Mouse (Mus musculus): ENCODE data around the gene Syce2. TPM values are rescaled to one million over a fixed set of nuclear protein-coding genes. Genes with fewer than 3 reads are reported as not detected.
"Not testable (repeated sequence)": the region's sequence is repeated elsewhere in the genome, so short reads cannot be mapped to it uniquely, and the experiment has no call there.

Gene Syce2
- total RNA-seq (2014; fragmentation: Nextera tagmentation), result 101 and 135 TPM in 2 replicates
- total RNA-seq (2017), result 98.9 and 102 TPM in 2 replicates

DNA sequence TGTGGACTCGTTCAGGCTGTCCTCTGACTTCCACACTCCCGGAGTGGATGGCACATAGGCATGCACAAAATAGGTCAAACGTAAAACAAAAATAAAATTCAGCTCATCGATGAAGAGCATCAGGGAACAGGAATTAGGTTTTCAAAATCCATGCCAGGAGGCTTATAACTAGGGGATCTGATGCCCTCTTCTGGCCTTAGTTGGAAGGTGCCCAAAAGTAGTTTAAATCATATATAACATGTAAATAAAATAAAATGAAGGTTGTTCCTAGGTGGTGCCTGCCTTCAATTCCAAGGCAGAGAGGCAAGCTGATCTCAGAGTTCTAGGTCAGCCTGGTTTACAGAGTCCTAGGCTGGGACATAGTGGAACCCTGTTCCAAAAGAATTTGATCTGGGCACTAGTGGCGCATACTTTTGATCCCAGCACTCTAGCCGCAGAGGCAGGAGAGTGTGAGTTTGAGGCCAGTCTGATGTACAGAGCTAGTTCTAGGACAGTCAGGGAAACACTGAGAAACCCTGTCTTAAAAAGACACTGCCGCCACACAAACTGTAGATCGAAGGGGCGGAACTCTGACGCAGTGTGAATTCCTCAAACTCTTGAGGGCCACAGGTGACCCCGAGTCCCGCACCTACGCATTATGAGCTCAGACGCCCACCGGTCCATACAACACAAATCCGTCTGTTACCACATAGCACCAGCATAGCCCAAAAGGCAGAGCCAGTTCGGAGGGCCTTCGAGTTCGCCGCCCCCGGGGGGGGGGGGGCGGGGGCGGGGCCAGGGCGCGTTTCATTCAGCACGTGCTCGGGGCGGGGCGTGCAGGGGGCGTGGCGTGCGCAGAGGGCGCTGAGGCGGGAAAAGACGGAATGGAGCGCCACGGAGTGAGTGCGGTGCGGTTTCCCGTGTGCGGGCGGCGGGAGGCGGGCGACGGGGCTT, at the start of gene Syce2:
TSS of gene Syce2 (plus strand) at position 736 of the 933 bp plus-strand sequence.
- peak; percentile 61 for ATAC-seq (replicated peaks; ENCODE audit: low FRiP score, low TSS enrichment, poor library complexity, severe bottlenecking)

DNA sequence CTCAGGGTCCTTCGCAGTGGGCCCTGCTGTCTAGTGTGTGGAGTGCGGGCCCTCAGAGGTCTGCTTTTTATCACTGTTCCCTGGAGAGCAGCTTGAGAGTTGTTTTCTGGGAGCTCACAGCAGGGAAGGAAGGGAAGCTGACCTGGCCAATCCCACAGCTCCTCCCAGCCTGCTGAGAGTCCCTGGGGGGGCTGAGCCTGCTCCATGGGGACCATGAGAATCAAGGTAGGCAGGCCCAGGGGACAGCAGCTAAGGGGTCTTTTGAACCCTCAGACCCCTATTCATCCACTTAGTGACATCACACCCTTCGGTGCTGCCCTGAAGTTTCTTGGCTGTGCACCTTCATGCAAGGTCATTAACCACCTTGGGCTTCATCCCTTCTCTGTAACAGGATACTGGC, 49.2 kb upstream of the Syce2 start, which contains the start of gene Dand5:
TSS of gene Dand5 (minus strand) at position 101 of the 400 bp plus-strand sequence.
- ATAC-seq (replicated peaks; ENCODE audit: low FRiP score, low TSS enrichment, poor library complexity, severe bottlenecking), result no peak

DNA sequence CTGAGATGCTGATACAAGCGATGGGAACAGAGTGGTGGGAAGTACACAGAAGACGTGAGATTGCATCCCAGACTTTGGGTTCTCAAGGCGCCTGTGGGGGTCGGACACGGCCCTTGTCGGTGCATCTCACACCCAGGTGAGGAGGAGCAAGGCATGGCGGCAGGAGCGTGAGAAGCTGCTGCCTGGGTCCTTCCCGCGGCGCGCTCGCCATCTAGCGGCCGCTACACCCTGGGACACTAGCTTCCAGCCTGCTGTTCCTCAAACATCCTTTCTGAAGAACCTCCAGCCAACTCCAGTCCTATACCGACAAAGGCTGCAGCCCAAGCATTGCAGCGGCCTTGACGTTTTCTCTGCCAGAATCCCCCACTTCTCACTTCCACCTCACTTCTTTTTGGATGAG, 48.3 kb upstream of the Syce2 start:
- peak; percentile 88 for ATAC-seq (replicated peaks; ENCODE audit: low FRiP score, low TSS enrichment, poor library complexity, severe bottlenecking)

DNA sequence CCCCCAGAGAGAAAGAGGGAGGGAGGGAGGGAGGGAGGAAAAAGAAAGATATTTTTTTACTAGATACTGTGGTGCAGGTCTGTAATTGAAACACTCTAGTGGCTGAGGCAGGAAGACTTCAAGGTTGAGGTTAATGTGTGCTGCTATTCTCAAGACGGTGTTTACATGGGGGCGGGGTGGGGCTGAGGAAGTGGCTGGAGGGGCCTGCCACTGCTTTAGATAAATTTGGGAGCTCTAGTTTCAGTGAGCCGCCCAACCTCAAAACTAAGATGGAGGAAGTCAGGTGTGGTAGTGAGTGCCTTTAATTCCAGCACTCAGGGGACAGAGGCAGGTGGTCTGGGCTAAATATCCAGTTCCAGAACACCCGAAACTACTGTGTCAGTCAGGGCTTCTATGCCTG, 46.3 kb upstream of the Syce2 start:
- ATAC-seq (replicated peaks; ENCODE audit: low FRiP score, low TSS enrichment, poor library complexity, severe bottlenecking), result no peak

DNA sequence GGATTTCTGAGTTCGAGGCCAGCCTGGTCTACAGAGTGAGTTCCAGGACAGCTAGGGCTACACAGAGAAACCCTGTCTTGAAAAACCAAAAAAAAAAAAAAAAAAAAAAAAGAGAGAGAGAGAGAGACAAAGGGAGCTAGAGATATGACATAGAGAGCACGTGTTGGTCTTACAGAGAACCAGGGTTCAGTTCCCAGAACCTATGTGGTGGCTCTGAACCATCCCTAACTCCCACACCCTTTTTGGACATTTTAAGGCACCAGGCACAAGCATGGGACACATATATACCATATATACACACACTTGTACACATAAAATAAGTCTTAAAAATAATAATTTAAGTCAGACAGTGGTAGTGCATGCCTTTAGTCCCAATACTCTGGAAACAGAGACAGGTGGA, 45.4 kb upstream of the Syce2 start:
- not testable (repeated sequence) for ATAC-seq (replicated peaks; ENCODE audit: low FRiP score, low TSS enrichment, poor library complexity, severe bottlenecking)

DNA sequence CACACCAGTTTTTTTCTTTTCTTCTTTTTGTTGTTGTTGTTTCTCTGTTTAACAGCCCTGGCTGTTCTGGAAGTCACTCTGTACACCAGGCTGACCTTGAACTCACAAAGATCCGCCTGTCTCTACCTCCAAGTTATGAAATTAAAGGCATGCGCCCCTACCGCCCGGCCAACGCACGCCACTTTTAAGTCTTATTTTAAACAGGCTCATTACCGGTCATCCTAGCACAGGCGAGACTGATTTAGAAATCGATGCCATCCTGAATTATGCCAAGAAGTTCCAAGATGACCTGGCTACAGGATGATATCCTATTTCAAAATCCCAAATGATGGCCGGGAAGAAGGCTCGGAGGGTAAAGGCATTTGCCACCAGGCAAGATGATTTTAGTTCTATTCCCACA, 40.4 kb upstream of the Syce2 start, which contains the start of gene Gadd45gip1:
TSS of gene Gadd45gip1 (plus strand) at position 33 of the 400 bp plus-strand sequence.
- ATAC-seq (replicated peaks; ENCODE audit: low FRiP score, low TSS enrichment, poor library complexity, severe bottlenecking), result 0 out of 2 replicates have a peak, but pooled peaks have one; percentile 69

DNA sequence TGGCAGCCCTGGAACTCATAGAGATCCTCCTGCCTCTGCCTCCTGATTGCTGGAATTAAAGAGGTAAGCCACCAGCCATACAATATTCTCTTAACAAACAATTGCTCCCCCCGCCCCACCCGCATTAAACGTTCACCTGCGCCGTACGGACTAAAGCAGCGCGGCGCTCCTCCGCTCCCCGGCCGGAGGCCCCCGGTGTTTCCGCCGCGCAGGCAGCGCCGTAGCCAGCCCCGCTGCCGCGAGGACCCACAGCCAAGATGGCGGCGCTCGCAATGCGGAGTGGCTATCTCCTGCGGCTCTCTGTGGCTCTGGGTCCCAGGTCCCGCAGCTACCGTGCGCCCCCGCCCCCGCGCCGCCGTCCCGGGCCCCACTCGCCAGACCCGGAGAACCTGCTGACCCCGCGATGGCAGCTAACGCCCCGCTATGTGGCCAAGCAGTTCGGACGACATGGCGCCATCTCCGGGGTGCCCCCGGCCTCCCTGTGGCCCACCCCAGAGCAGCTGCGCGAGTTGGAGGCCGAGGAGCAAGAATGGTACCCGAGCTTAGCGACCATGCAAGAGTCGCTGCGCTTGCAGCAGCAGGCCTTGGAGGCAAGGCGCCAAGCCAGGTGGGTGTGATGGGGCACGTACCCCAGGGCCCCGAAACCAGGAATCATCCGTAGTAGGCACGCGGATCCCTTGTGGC, 39.7 kb upstream of the Syce2 start:
- ATAC-seq (replicated peaks; ENCODE audit: low FRiP score, low TSS enrichment, poor library complexity, severe bottlenecking), result peak; percentile 54

DNA sequence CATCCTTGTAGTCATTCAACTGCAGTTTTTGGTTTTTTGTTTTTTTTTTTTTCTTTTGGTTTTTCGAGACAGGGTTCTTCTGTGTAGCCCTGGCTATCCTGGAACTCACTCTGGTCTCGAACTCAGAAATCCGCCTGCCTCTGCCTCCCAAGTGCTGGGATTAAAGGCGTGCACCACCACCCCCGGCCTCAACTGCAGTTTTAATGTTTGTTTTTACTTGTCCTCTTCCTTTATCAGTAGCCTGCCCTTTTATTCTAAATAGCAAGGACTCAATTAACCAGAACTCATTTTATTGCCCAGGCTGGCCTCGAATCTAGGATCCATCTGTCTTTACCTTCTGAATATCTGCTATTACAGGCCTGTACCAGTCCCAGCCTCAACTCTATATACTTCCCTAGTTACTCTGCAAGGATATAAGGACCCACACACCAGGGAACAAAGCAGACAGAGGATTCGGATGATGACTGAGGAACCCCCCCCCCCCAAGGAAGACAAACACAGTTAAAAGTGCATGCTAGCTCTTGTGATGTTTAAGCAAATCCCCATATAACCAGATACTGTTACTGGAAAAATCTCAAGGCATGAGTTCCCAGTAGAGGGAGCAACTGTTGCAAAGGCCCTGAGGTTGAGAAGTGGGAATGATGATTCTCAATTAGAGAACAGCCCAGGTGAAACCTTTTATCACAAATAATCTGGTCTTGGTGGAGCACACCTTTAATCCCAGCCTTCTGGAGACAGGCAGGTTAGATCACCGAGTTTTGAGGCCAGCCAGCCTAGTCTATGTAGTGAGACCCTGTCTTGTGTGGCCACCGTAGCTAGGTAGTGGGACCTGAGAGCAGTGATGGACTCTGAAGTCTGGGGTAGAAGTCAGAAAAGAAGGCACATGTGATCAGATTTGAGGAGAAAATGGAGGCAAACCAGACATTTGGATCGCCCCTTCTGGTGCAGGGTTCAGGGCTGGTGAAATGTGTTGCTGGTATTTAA, 38.9 kb upstream of the Syce2 start:
- ATAC-seq (replicated peaks; ENCODE audit: low FRiP score, low TSS enrichment, poor library complexity, severe bottlenecking), result no peak

DNA sequence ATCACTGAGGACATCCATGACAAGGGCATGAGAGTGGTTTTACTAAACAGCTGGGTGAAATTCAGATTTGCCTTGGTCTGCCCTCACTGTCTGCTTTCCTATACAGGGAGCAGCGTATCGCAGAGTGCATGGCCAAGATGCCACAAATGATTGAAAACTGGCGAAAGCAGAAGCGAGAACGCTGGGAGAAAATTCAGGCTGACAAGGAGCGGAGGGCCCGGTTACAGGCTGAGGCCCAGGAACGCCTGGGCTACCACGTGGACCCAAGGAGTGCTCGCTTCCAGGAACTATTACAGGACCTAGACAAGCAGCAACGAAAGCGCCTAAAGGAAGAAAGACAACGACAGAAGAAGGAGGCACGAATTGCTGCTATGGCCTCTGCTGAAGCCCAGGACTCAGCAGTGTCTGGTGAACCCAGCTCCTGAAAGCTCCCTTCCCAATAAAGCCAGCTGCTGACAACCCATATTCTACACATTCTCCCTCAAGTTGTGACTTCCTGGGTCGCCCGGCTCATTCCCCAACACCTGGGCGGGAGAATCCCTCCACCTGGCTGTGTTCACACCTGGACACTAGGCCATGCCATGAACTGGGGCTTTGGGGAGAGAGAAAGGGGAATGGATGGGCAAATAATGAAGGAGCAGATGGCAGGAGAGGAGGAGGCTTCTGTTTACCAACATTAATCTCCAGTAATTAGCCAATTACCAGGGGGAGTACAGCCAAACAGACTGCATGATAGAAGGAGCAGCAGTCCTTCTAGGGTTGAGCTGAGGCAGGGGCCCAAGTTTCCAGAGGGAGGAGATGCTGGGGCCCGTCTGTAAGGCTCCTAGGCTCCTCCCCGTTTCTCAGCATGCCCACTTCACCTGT, 37.7 kb upstream of the Syce2 start:
- no peak for ATAC-seq (replicated peaks; ENCODE audit: low FRiP score, low TSS enrichment, poor library complexity, severe bottlenecking)

DNA sequence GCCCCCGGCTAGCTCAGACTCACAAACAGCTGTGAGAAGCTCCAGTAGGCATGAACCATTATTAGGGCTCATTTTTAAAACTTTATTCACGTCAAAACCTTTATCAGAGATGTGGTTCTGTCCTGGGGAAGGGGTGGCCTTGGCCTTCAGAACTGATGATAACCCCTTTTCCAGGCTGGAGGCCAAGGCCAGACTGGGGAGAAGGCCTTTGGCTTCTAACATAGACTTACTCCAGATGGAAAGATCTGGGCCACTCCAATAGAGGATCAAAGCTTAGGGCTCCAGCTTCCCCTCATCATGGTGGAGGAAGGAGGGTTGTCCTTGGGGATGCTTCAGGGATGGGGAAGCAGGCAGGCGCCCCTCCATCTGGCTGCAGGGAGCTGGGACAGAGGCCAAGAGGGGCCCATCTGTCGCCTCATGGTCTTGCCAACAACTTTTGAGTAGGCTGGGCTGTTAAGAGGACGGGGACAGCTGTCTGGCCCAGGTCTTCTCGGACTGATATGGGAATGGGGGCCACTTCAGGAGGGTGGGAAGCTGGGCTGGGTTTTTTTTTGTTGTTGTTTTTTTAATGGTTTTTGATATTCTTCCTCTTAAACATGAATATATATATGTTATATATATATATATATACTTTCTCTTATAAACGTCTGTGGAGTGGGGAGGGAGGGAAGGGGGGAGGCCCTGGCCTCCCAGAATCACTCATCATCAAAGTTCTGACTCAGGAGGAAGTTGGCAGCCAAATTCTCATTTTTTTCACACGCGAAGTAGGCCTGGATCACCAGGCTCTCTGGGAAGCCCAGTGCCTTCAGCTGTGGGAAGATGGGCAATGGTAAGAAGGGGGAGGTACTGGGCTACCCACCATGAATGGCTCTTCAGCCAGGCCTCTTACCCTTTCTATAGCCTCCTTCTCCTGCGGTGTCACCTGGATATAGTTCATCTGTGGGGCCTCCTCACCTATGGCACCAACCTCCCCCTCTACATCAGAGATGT, 36.8 kb upstream of the Syce2 start:
- no peak for ATAC-seq (replicated peaks; ENCODE audit: low FRiP score, low TSS enrichment, poor library complexity, severe bottlenecking)

DNA sequence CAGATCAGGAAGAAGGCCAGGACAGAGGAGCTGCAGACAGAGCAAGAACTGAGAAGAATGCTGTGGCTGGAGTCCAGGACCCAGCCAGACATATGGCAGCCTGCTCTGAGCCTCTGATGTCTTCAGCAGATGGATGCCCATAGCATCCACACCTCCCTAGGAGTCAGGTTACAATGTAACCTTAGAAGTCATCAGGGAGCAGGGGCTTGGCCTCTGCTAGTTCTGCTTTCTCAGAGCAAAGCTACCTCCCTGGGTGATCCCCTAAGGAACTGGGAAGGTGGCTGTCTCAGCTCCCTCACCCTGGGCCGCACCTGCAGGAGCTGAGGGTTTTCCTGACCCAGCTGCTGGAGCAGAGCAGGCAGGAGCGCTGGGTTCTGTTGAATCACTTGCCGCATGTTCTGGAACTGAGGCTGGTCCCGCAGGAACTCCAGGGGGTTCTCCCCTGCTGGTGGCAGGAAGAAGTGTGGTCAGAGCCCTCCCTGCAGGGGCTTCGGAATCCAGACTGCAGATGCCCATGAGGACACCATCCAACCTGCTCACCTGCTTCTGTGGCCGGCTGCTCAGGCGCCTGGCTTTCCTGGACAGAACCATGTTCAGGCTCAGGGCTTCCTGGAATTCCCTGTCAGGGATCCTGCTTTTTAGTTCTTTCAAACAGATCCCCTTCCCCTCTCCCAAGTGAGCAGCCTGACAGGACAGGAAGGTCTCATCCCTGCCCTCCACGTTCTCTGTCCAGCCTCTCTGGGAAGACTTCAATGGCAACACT, 34.6 kb upstream of the Syce2 start:
- no peak for ATAC-seq (replicated peaks; ENCODE audit: low FRiP score, low TSS enrichment, poor library complexity, severe bottlenecking)

DNA sequence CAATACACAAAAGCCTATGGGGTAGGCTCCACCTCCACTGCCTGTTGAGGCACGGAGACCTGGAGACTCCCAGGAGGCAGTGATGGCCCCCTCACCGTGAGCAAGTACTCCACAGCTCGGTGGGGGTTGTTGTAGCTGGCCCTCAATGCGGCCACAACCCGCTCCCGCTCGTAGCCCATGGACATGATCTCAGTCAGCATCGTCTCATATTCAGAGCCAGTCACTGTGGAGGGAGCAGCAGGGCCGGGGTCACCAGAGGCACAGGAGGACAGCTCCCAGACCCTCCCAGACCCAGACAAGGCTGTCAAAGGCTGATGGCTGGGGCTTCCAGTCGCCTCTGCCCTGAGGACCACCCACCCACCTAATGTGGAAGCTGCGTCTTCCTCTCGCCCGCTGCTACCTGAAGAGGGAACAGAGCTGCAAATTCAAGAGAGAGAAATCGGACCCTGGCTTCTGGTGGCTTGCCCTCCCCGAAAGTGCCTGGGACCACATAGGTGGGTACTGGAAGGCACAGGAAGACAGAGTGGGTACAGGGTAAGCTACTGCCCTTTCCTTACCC, 33.9 kb upstream of the Syce2 start:
- no peak for ATAC-seq (replicated peaks; ENCODE audit: low FRiP score, low TSS enrichment, poor library complexity, severe bottlenecking)

DNA sequence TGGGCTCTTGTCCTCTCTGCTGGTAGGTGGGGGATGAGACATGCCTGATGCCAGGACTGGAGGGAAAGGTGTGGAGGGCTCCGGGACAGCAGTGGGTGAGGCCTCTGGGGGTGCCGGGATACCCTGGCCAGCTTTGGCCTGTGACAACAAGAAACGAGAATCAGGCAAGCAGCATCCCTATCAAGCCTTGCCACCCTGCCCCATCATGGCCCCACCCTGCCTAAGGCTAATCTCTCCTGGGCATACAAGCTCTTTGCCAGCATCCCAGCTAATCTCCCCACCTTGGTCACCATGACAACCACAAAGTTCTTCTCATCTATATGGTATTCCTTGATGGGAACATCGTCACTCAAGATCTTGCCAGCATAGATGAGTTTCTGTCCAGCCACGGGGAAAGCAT, 33.4 kb upstream of the Syce2 start:
- peak; percentile 64 for ATAC-seq (replicated peaks; ENCODE audit: low FRiP score, low TSS enrichment, poor library complexity, severe bottlenecking)

DNA sequence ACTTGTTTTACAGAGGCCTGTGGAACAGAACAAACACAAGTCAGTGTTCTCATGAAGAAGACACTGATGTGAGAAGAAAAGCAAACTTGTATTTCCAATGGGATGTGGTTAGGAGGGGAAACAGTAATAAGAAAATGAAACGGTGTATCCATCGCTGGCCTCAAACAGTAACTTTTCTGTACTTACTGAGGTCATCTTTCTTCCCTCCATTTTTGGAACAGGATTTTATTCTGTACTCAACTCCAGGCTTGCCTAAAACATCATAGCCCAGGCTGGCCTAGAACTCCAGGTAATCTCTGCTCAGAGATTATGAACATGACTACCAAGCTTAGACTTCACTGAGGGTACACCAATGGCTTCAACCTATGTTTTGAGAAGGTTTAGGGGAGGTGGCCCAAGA, 32.5 kb upstream of the Syce2 start:
- no peak for ATAC-seq (replicated peaks; ENCODE audit: low FRiP score, low TSS enrichment, poor library complexity, severe bottlenecking)

DNA sequence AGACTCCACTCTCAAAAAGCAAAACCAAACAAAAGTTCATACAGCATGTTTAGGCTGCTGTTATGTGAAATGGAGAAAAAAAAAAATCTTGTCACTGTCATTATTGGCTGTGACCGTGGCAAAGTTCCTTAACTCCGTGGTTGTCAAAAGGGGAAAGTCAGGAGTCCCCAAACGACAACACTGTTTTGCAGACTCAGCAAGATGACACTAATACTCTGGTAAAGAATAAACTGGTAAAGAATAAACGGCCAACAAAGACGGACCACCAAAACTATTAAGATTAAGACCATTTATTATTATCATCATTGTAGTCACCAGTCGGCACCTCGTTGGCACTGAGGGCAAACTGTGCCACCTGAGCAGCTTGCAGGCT, 32.0 kb upstream of the Syce2 start:
- no peak for ATAC-seq (replicated peaks; ENCODE audit: low FRiP score, low TSS enrichment, poor library complexity, severe bottlenecking)

DNA sequence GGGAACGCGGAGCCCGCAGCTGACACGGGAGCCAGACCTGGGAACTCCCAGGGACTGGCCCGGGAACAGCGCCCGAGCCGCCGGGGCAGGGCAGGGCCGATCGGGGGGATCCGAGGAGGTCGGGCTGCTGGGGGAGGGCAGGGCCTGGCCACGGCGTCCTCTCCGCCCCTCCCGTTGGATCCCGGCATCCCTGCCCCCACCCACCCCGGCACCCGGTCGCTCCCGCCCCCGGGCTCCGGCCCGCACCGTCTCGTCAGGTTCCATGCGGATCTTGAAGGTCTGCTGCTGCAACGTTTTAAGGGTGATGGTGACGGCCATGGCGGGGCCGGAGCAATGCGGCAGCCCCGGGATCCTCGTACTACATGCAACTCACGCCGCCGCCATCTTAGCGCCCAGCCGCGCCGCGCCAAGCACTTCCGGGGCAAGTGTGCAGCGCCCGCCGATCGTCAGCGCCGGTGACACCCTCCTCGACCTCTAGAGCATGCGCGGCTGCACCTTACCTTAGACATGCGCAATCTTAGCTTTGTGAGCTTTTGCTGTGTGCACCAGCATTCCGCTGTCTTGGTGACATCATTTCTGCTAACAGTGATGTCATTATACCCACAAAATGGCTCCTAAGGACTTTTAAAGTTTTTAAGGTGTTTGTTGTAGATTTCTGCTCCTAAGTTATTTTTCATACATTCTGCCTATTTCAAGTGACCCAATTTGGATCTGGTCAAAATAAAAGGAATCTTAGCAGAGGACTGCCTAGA, 31.5 kb upstream of the Syce2 start, which contains the start of gene Rad23a:
TSS of gene Rad23a (minus strand) at position 418 of the 752 bp plus-strand sequence.
- ATAC-seq (replicated peaks; ENCODE audit: low FRiP score, low TSS enrichment, poor library complexity, severe bottlenecking), result peak; percentile 84

Measured in megakaryocyte-erythroid progenitor cell, adult 5-6 weeks (primary cell).